Comparison of ENCODE assay signal across 13 mouse cellular contexts in genomic region chr14:22014315-22014714, GRCm38 (mm10). TPM values are rescaled to one million over a fixed set of nuclear protein-coding genes. Genes with fewer than 3 reads are reported as not detected.
"Had no signal": no experiment of that assay in that cellular context is flagged by ENCODE, and none has a peak within 500 bp of the region (broad histone marks: within the 10 kb centered on the region; RNA-seq: fewer than 3 reads in every experiment).

No protein-coding gene starts in this region.

- H3K9me3 ChIP-seq: intestine, embryonic 15.5 days; liver, embryonic 12.5 days; liver, embryonic 15.5 days; megakaryocyte, embryonic 14.5 days; midbrain, embryonic 10.5 days had no signal

- DNase-seq: layer of hippocampus, postnatal 36 days; midbrain, embryonic 14.5 days; thymus, adult 18-20 months; thymus, postnatal 4 days had no signal

- H3K27me3 ChIP-seq: intestine, embryonic 15.5 days had no signal

- H3K4me2 ChIP-seq: intestine, embryonic 15.5 days; liver, embryonic 12.5 days; liver, embryonic 15.5 days had no signal

- ATAC-seq: intestine, embryonic 15.5 days; liver, embryonic 12.5 days had no signal

- H3K36me3 ChIP-seq: intestine, embryonic 15.5 days; liver, embryonic 12.5 days; liver, embryonic 15.5 days; midbrain, embryonic 10.5 days had no signal

- H3K4me3 ChIP-seq: intestine, embryonic 15.5 days; left cerebral cortex, adult 2 months; liver, embryonic 12.5 days; liver, embryonic 15.5 days; megakaryocyte, embryonic 14.5 days; midbrain, embryonic 10.5 days had no signal

- H3K27ac ChIP-seq: intestine, embryonic 15.5 days; kidney, postnatal 0 days; left cerebral cortex, adult 2 months; liver, embryonic 12.5 days; liver, embryonic 15.5 days; midbrain, embryonic 10.5 days had no signal

- H3K9ac ChIP-seq: intestine, embryonic 15.5 days; liver, embryonic 12.5 days; liver, embryonic 15.5 days had no signal

RNA-seq across cellular contexts. Expression of gene Lrmda, which starts 5.2 kb away (rescaled TPM):
- total RNA-seq: midbrain, postnatal 0 days had no signal
- polyA plus RNA-seq: midbrain, embryonic 14.5 days; small intestine, adult 2 months had no signal
